Mouse (Mus musculus) ES-CJ7 (cell line): ENCODE measurements at regions not wholly inside any gene's neighbourhood (a gene's known extent, or its start where the extent isn't known, plus 50 kb on each side); places are given as distances from the start of the nearest gene placed in this dataset.

Experiments
- DNase-seq: peaks from one replicate; pipeline ENCODE4 v3.0.0; 2011; ENCODE audit warnings: low read depth, low spot score

- peak; percentile 31 for DNase-seq
Observed at GRCm38 (mm10) chrX:145672776-145673175, 167.8 kb upstream of the Amot start.

GRCm38 (mm10) chrX:145651647-145652046 is 146.7 kb upstream of the Amot start:
- DNase-seq = no peak

GRCm38 (mm10) chrX:145619649-145620048 is 114.7 kb upstream of the Amot start:
- DNase-seq = no peak

- no peak for DNase-seq
Observed at GRCm38 (mm10) chrX:145602085-145602484, 97.1 kb upstream of the Amot start.

- DNase-seq = no peak
Observed at GRCm38 (mm10) chrX:145590733-145591132, 85.8 kb upstream of the Amot start.

GRCm38 (mm10) chrX:145567528-145567927 is 62.5 kb upstream of the Amot start:
- no peak for DNase-seq

- no peak for DNase-seq
Observed at GRCm38 (mm10) chrX:145567073-145567472, 62.1 kb upstream of the Amot start.

GRCm38 (mm10) chrX:145558881-145559280 is 53.9 kb upstream of the Amot start:
- no peak for DNase-seq
